Mouse (Mus musculus): ENCODE data around the gene Kctd4. TPM values are rescaled to one million over a fixed set of nuclear protein-coding genes. Genes with fewer than 3 reads are reported as not detected.

The Kctd4 gene
- polyA plus RNA-seq, 1 experiment from 2014 or later, result 0.29 TPM

Other genes with a start within 250 kb of the Kctd4 start
- gene Cog3, start 200.5 kb upstream of the Kctd4 start, polyA plus RNA-seq (2016; fragmentation: Nextera tagmentation; extraction: Ambion mirVana), result 18.0 TPM in 2 replicates
- 5.5 and 6.0 TPM in 2 replicates for gene Slc25a30, start 168.0 kb upstream of the Kctd4 start, polyA plus RNA-seq (2016; fragmentation: Nextera tagmentation; extraction: Ambion mirVana)
- gene Tpt1, start 109.9 kb upstream of the Kctd4 start, polyA plus RNA-seq (2016; fragmentation: Nextera tagmentation; extraction: Ambion mirVana), result 921 and 928 TPM in 2 replicates
- 31.3 and 31.5 TPM in 2 replicates for gene Gtf2f2, start 55.9 kb downstream of the Kctd4 start, polyA plus RNA-seq (2016; fragmentation: Nextera tagmentation; extraction: Ambion mirVana)
- 13.4 and 14.0 TPM in 2 replicates for gene Gpalpp1, start 155.8 kb downstream of the Kctd4 start, polyA plus RNA-seq (2016; fragmentation: Nextera tagmentation; extraction: Ambion mirVana)
- gene Nufip1, start 155.9 kb downstream of the Kctd4 start, polyA plus RNA-seq (2016; fragmentation: Nextera tagmentation; extraction: Ambion mirVana), result 10.8 and 11.3 TPM in 2 replicates

All from heart, embryonic 12.5 days (tissue).